Mouse (Mus musculus): ENCODE measurements at regions not wholly inside any gene's neighbourhood (a gene's known extent, or its start where the extent isn't known, plus 50 kb on each side); places are given as distances from the start of the nearest gene placed in this dataset.

DNA sequence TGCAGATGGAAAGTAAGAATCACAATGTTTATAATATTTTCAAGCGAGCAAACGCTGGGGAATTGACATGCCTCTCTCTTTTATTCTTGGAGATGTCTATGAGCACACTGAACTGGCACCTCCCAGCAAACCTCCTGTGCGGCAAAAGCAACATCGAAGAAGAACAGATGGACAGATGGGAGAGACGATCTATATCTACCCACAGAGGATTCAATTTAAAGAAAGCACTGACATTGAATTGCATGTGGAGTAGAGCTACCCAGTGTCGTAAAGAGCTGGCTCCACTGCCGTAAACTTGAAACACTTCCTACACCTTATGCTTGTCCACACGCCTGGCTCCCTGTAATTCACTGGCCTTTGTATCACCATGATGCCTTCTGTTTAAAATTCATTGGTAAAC, 182.0 kb upstream of the Hnrnpa3 start:
- Histone ChIP-seq H3K27ac (ENCODE audit: low read depth, low read length) (no peak overlapping the region), H3K4me3 (ENCODE audit: low read depth, low read length) (no peak overlapping the region), H3K9me3 (ENCODE audit: control insufficient read depth) (no peaks in the 10 kb centered on the region), H3K27me3 (replicated peaks; ENCODE audit: control insufficient read depth, insufficient read depth, low read length) (no peaks in the 10 kb centered on the region), H3K36me3 (ENCODE audit: control insufficient read depth, insufficient read depth) (no peaks in the 10 kb centered on the region), H3K9ac (ENCODE audit: low read depth, low read length) (no peak overlapping the region), H3K4me2 (replicated peaks; ENCODE audit: low read depth) (no peak overlapping the region), H3K4me1 (replicated peaks; ENCODE audit: control insufficient read depth, insufficient read depth, low read length) (no peaks in the 10 kb centered on the region; the same call in 1 of the 2 replicates)
- no peak for TF ChIP-seq CTCF (IDR thresholded peaks at IDR 0.05; ENCODE audit: low read depth)
- no peak for ATAC-seq
- WGBS, result 64% methylated on average over 8 of the region's 8 CpGs

DNA sequence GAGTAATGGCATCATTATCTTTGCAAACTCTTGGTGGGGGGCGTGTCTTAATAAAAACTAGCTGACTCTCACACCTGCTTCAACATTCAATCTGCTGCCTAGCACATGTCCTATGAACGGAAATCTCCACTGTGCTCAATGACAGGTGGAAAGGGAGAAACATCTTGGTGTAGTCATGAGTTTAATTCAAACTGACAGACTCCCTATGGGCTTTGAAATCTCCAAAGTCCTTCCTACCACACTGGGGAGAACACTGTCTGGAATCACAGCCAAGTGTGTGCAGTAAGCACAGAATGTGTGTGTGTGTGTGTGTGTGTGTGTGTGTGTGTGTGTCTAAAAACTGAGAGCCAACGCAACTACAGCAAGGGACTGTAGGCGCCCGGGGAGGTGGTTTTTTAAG, 179.5 kb upstream of the Hnrnpa3 start:
- no peak overlapping the region for H3K27ac ChIP-seq (ENCODE audit: low read depth, low read length)
- no peak for TF ChIP-seq CTCF (IDR thresholded peaks at IDR 0.05; ENCODE audit: low read depth)
- no peak overlapping the region for H3K9ac ChIP-seq (ENCODE audit: low read depth, low read length)
- H3K4me2 ChIP-seq (replicated peaks; ENCODE audit: low read depth), result no peak overlapping the region
- no peak for ATAC-seq
- no peaks in the 10 kb centered on the region for H3K36me3 ChIP-seq (ENCODE audit: control insufficient read depth, insufficient read depth)
- H3K9me3 ChIP-seq (ENCODE audit: control insufficient read depth), result no peaks in the 10 kb centered on the region
- H3K27me3 ChIP-seq (replicated peaks; ENCODE audit: control insufficient read depth, insufficient read depth, low read length), result no peaks in the 10 kb centered on the region
- no peaks in the 10 kb centered on the region; the same call in 1 of the 2 replicates for H3K4me1 ChIP-seq (replicated peaks; ENCODE audit: control insufficient read depth, insufficient read depth, low read length)
- no peak overlapping the region for H3K4me3 ChIP-seq (ENCODE audit: low read depth, low read length)
- 87% methylated on average over 5 of the region's 5 CpGs for WGBS

DNA sequence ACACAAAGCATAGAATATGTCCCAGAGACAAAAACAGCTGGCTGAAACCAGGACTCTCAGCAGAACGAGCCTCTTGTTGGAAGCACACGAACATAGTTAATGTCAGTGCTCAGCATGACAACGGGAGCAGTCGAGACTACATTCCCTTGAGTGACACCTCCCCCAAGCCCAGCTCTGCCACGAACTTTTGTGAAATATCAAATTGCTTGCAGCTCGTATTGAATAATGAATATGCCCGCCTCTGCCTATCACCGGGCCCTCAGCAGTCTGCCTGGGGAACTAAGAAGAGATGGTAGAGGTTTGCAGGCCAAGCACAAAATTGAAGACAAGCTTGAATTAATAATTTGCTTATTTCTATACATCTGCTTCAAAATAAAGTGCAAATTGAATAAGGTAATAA, 177.2 kb upstream of the Hnrnpa3 start:
- Histone ChIP-seq H3K4me1 (replicated peaks; ENCODE audit: control insufficient read depth, insufficient read depth, low read length) (0 out of 2 replicates have a peak, but pooled peaks cover 2% of the 10 kb centered on the region), H3K9ac (ENCODE audit: low read depth, low read length) (no peak overlapping the region), H3K27me3 (replicated peaks; ENCODE audit: control insufficient read depth, insufficient read depth, low read length) (no peaks in the 10 kb centered on the region), H3K4me2 (replicated peaks; ENCODE audit: low read depth) (no peak overlapping the region), H3K9me3 (ENCODE audit: control insufficient read depth) (no peaks in the 10 kb centered on the region), H3K36me3 (ENCODE audit: control insufficient read depth, insufficient read depth) (no peaks in the 10 kb centered on the region), H3K27ac (ENCODE audit: low read depth, low read length) (no peak overlapping the region), H3K4me3 (ENCODE audit: low read depth, low read length) (no peak overlapping the region)
- no peak for ATAC-seq
- no peak for TF ChIP-seq CTCF (IDR thresholded peaks at IDR 0.05; ENCODE audit: low read depth)
- WGBS, result 72% methylated on average over 8 of the region's 8 CpGs

DNA sequence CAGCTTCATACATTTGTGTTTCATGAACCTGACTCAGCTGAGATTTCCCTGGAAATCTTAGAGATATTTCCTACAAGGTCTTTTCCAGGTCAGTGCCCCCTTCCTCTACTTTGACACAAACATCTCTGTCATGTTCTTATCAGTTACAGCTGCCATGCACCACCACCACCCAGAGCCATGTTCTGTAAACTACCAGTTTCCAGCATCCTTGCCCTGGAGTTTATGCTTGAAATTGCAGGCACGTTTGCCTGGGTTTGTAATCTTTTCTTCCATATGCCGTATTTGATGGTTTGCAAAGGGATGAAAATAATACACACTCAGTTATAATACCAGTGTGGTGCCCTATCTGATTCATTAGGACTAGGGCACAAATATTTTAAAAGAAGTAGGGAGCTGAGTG, 176.6 kb upstream of the Hnrnpa3 start:
- no peak for TF ChIP-seq CTCF (IDR thresholded peaks at IDR 0.05; ENCODE audit: low read depth)
- Histone ChIP-seq H3K9ac (ENCODE audit: low read depth, low read length) (no peak overlapping the region), H3K9me3 (ENCODE audit: control insufficient read depth) (no peaks in the 10 kb centered on the region), H3K4me1 (replicated peaks; ENCODE audit: control insufficient read depth, insufficient read depth, low read length) (0 out of 2 replicates have a peak, but pooled peaks cover 2% of the 10 kb centered on the region), H3K27ac (ENCODE audit: low read depth, low read length) (no peak overlapping the region), H3K27me3 (replicated peaks; ENCODE audit: control insufficient read depth, insufficient read depth, low read length) (no peaks in the 10 kb centered on the region), H3K4me2 (replicated peaks; ENCODE audit: low read depth) (no peak overlapping the region), H3K4me3 (ENCODE audit: low read depth, low read length) (no peak overlapping the region), H3K36me3 (ENCODE audit: control insufficient read depth, insufficient read depth) (no peaks in the 10 kb centered on the region)
- 61% methylated on average over 2 of the region's 2 CpGs for WGBS
- no peak for ATAC-seq

DNA sequence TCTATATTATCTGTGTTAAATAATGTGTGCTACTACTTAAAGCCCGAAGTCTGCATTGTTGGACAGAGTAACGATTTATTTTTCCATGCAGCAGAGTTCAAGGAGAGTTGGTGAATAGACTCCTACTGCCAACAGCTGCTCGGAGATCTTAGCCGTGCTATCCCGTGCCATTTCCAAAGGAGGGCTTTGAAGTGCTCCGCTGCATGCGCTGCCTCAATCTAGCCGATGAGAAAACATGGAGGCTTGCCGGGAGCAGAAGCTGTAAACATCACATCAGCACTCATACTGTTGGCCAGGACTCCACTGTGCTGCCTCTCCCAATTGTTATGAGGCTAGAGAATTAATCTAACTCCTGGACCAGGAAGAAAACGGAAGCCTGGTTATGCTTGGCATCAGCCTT, 174.1 kb upstream of the Hnrnpa3 start:
- H3K36me3 ChIP-seq (ENCODE audit: control insufficient read depth, insufficient read depth), result no peaks in the 10 kb centered on the region
- no peak for ATAC-seq
- no peaks in the 10 kb centered on the region for H3K9me3 ChIP-seq (ENCODE audit: control insufficient read depth)
- H3K4me3 ChIP-seq (ENCODE audit: low read depth, low read length), result no peak overlapping the region
- 53% methylated on average over 10 of the region's 10 CpGs for WGBS
- no peak overlapping the region for H3K9ac ChIP-seq (ENCODE audit: low read depth, low read length)
- H3K27me3 ChIP-seq (replicated peaks; ENCODE audit: control insufficient read depth, insufficient read depth, low read length), result peaks cover 3% of the 10 kb centered on the region; the same call in 1 of the 2 replicates
- no peak for TF ChIP-seq CTCF (IDR thresholded peaks at IDR 0.05; ENCODE audit: low read depth)
- 0 out of 2 replicates have a peak, but pooled peaks cover 2% of the 10 kb centered on the region for H3K4me1 ChIP-seq (replicated peaks; ENCODE audit: control insufficient read depth, insufficient read depth, low read length)
- H3K4me2 ChIP-seq (replicated peaks; ENCODE audit: low read depth), result 0 out of 2 replicates have a peak overlapping the region, but pooled peaks have one; percentile 6
- no peak overlapping the region for H3K27ac ChIP-seq (ENCODE audit: low read depth, low read length)

DNA sequence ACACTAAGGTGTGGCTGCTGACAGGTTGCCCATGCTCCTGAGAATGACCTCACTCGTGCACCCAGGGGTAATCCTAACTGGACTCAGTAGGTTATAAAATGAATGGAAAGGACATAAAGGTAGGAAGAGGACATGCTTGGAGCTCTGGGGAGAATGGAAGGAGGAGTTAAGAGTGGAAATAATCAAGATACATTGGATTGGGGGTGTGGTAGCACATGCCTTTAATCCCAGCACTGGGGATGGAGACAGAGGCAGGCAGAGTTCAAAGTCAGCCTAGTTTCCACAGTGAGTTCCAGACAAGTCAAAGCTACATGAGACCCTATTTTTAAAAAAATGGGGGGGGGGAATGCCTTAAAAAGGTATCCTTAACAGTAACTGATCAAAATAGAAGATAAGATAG, 167.9 kb upstream of the Hnrnpa3 start:
- no peaks in the 10 kb centered on the region for H3K4me1 ChIP-seq (replicated peaks; ENCODE audit: control insufficient read depth, insufficient read depth, low read length)
- no peak overlapping the region for H3K9ac ChIP-seq (ENCODE audit: low read depth, low read length)
- H3K4me2 ChIP-seq (replicated peaks; ENCODE audit: low read depth), result no peak overlapping the region
- no peaks in the 10 kb centered on the region for H3K9me3 ChIP-seq (ENCODE audit: control insufficient read depth)
- peaks cover 7% of the 10 kb centered on the region; the same call in 1 of the 2 replicates for H3K27me3 ChIP-seq (replicated peaks; ENCODE audit: control insufficient read depth, insufficient read depth, low read length)
- H3K4me3 ChIP-seq (ENCODE audit: low read depth, low read length), result no peak overlapping the region
- ATAC-seq, result no peak; the same call in 1 of the 2 replicates
- WGBS, result 41% methylated on average over 1 of the region's 1 CpGs
- TF ChIP-seq CTCF (IDR thresholded peaks at IDR 0.05; ENCODE audit: low read depth), result no peak
- no peaks in the 10 kb centered on the region for H3K36me3 ChIP-seq (ENCODE audit: control insufficient read depth, insufficient read depth)
- H3K27ac ChIP-seq (ENCODE audit: low read depth, low read length), result no peak overlapping the region

All from intestine, postnatal 0 days (tissue).